21 mouse cellular contexts compared by ENCODE assay signal in genomic region chr9:111351233-111351632, GRCm38 (mm10). TPM values are rescaled to one million over a fixed set of nuclear protein-coding genes. Genes with fewer than 3 reads are reported as not detected.
A peak's percentile ranks its signal among the peaks of the same experiment; 100 is the strongest.
DNase-seq lines count a peak whose midpoint lies in the region; ATAC-seq and TF ChIP-seq lines count a peak whose summit lies in the region.
"Had no signal": no experiment of that assay in that cellular context is flagged by ENCODE, and none has a peak within 500 bp of the region (broad histone marks: within the 10 kb centered on the region; RNA-seq: fewer than 3 reads in every experiment).

No protein-coding gene starts in this region.

- peak overlapping the region; percentile 63 for H3K27ac ChIP-seq in hindbrain, embryonic 13.5 days
- no peak overlapping the region for H3K27ac ChIP-seq in hindbrain, postnatal 0 days
- H3K27ac ChIP-seq in forebrain, postnatal 0 days (ENCODE audit: low read depth, low read length): peak overlapping the region; percentile 66
- H3K27ac ChIP-seq in midbrain, embryonic 16.5 days (ENCODE audit: low read length): peak overlapping the region; percentile 89
- H3K27ac ChIP-seq: embryonic facial prominence, embryonic 15.5 days; heart, embryonic 13.5 days had no signal

- no peak for DNase-seq in hindbrain, postnatal 0 days (ENCODE audit: low spot score)
- peak; percentile 65 for DNase-seq in brain, embryonic 14.5 days (ENCODE audit: low read depth)
- DNase-seq in forebrain, postnatal 0 days: no peak
- no peak for DNase-seq in lung, postnatal 25 days (ENCODE audit: low spot score)
- no peak for DNase-seq in kidney, adult 18-20 months
- DNase-seq in cerebellum, adult 9-10 months: no peak
- DNase-seq: adrenal gland, postnatal 25 days; B cell, adult 2 months; cerebellum, adult 18-20 months; cerebellum, postnatal 36 days; heart, postnatal 4 days; lung, postnatal 10 days; right cerebral cortex, adult 18-20 months; thymus, postnatal 25 days had no signal

- no peaks in the 10 kb centered on the region for H3K9me3 ChIP-seq in hindbrain, embryonic 13.5 days
- no peaks in the 10 kb centered on the region for H3K9me3 ChIP-seq in hindbrain, postnatal 0 days (ENCODE audit: low read length)
- H3K9me3 ChIP-seq in forebrain, postnatal 0 days (ENCODE audit: low read length): no peaks in the 10 kb centered on the region
- no peaks in the 10 kb centered on the region for H3K9me3 ChIP-seq in midbrain, embryonic 16.5 days (replicated peaks; ENCODE audit: control insufficient read depth, low read length, poor library complexity, severe bottlenecking)
- H3K9me3 ChIP-seq: embryonic facial prominence, embryonic 15.5 days; heart, embryonic 13.5 days had no signal

- H3K4me2 ChIP-seq in hindbrain, embryonic 13.5 days: peak overlapping the region; percentile 34
- no peak overlapping the region for H3K4me2 ChIP-seq in hindbrain, postnatal 0 days (ENCODE audit: low read depth, low read length)
- H3K4me2 ChIP-seq in forebrain, postnatal 0 days (ENCODE audit: low read depth): peak overlapping the region; percentile 34; the same call in 1 of the 2 replicates
- peak overlapping the region; percentile 55 for H3K4me2 ChIP-seq in midbrain, embryonic 16.5 days (ENCODE audit: low read length)
- H3K4me2 ChIP-seq: embryonic facial prominence, embryonic 15.5 days; heart, embryonic 13.5 days had no signal

- TF ChIP-seq CTCF in hindbrain, postnatal 0 days (IDR thresholded peaks at IDR 0.05; ENCODE audit: low read depth): no peak
- TF ChIP-seq CTCF in brain, embryonic 14.5 days (IDR thresholded peaks at IDR 0.05; ENCODE audit: borderline replicate concordance, extremely low read depth, insufficient read depth, insufficient read length): no peak
- no peak for TF ChIP-seq CTCF in forebrain, postnatal 0 days (IDR thresholded peaks at IDR 0.05; ENCODE audit: low read depth)

- no peaks in the 10 kb centered on the region for H3K27me3 ChIP-seq in hindbrain, embryonic 13.5 days
- H3K27me3 ChIP-seq in hindbrain, postnatal 0 days (ENCODE audit: insufficient read depth, low read length): no peaks in the 10 kb centered on the region
- H3K27me3 ChIP-seq in forebrain, postnatal 0 days (ENCODE audit: insufficient read depth, low read length): no peaks in the 10 kb centered on the region
- no peaks in the 10 kb centered on the region for H3K27me3 ChIP-seq in midbrain, embryonic 16.5 days (ENCODE audit: control insufficient read depth, insufficient read depth, low read depth, low read length)
- H3K27me3 ChIP-seq: embryonic facial prominence, embryonic 15.5 days; heart, embryonic 13.5 days had no signal

- no peak overlapping the region for H3K9ac ChIP-seq in hindbrain, embryonic 13.5 days
- H3K9ac ChIP-seq in hindbrain, postnatal 0 days (replicated peaks; ENCODE audit: low read length): no peak overlapping the region
- no peak overlapping the region for H3K9ac ChIP-seq in forebrain, postnatal 0 days
- H3K9ac ChIP-seq in midbrain, embryonic 16.5 days (ENCODE audit: low read depth, low read length): no peak overlapping the region
- H3K9ac ChIP-seq: embryonic facial prominence, embryonic 15.5 days; heart, embryonic 13.5 days had no signal

- no peak for TF ChIP-seq POLR2A in brain, embryonic 14.5 days (IDR thresholded peaks at IDR 0.05; ENCODE audit: borderline replicate concordance, extremely low read depth, insufficient read depth, insufficient read length, poor library complexity, severe bottlenecking)

- 61% methylated on average over 7 of the region's 7 CpGs for WGBS in hindbrain, embryonic 13.5 days
- WGBS in hindbrain, postnatal 0 days: 49% methylated on average over 7 of the region's 7 CpGs
- WGBS in forebrain, postnatal 0 days: 62% methylated on average over 7 of the region's 7 CpGs
- WGBS in midbrain, embryonic 16.5 days: 33% methylated on average over 7 of the region's 7 CpGs

- no peak overlapping the region for H3K4me3 ChIP-seq in hindbrain, embryonic 13.5 days
- no peak overlapping the region for H3K4me3 ChIP-seq in hindbrain, postnatal 0 days (ENCODE audit: low read length)
- H3K4me3 ChIP-seq in forebrain, postnatal 0 days (ENCODE audit: low read depth, low read length): no peak overlapping the region
- H3K4me3 ChIP-seq in midbrain, embryonic 16.5 days (ENCODE audit: low read depth, low read length): no peak overlapping the region
- H3K4me3 ChIP-seq: embryonic facial prominence, embryonic 15.5 days; heart, embryonic 13.5 days had no signal

- no peaks in the 10 kb centered on the region for H3K36me3 ChIP-seq in hindbrain, embryonic 13.5 days
- H3K36me3 ChIP-seq in hindbrain, postnatal 0 days (ENCODE audit: insufficient read depth, low read length): no peaks in the 10 kb centered on the region
- no peaks in the 10 kb centered on the region for H3K36me3 ChIP-seq in forebrain, postnatal 0 days (ENCODE audit: insufficient read depth)
- H3K36me3 ChIP-seq in midbrain, embryonic 16.5 days (ENCODE audit: control insufficient read depth, insufficient read depth, low read length): no peaks in the 10 kb centered on the region
- H3K36me3 ChIP-seq: embryonic facial prominence, embryonic 15.5 days; heart, embryonic 13.5 days had no signal

- peaks cover 12% of the 10 kb centered on the region for H3K4me1 ChIP-seq in hindbrain, embryonic 13.5 days (replicated peaks)
- H3K4me1 ChIP-seq in hindbrain, postnatal 0 days (ENCODE audit: insufficient read depth, low read length): no peaks in the 10 kb centered on the region
- H3K4me1 ChIP-seq in forebrain, postnatal 0 days (ENCODE audit: insufficient read depth): no peaks in the 10 kb centered on the region
- H3K4me1 ChIP-seq in midbrain, embryonic 16.5 days (ENCODE audit: control insufficient read depth, insufficient read depth, low read length): peaks cover 23% of the 10 kb centered on the region
- H3K4me1 ChIP-seq: embryonic facial prominence, embryonic 15.5 days had no signal

- ATAC-seq in hindbrain, embryonic 13.5 days (ENCODE audit: low FRiP score): peak; percentile 52; the same call in 1 of the 2 replicates
- no peak for ATAC-seq in hindbrain, postnatal 0 days
- peak; percentile 82 for ATAC-seq in forebrain, postnatal 0 days
- peak; percentile 87 for ATAC-seq in midbrain, embryonic 16.5 days
- ATAC-seq: intestine, embryonic 16.5 days had no signal

RNA-seq across cellular contexts. Expression of gene Trank1, which starts 39.7 kb away (rescaled TPM):
- 4.3 TPM in 2 replicates for polyA plus RNA-seq in hindbrain, embryonic 13.5 days (2015; fragmentation: Nextera tagmentation; extraction: Ambion mirVana)
- 42.8 and 49.0 TPM in 2 replicates for total RNA-seq in hindbrain, postnatal 0 days (2014; rRNA removed)
- 12.6 and 13.1 TPM in 2 replicates for polyA plus RNA-seq in hindbrain, postnatal 0 days (2015; fragmentation: Nextera tagmentation; extraction: Ambion mirVana)
- 59.5 and 68.2 TPM in 2 replicates for polyA plus RNA-seq in brain, embryonic 14.5 days (2012; rRNA removed)
- total RNA-seq in forebrain, postnatal 0 days (2014; rRNA removed): 61.7 and 92.5 TPM in 2 replicates
- polyA plus RNA-seq in forebrain, postnatal 0 days (2015; fragmentation: Nextera tagmentation; extraction: Ambion mirVana): 7.5 and 10.9 TPM in 2 replicates
- 17.7 and 20.7 TPM in 2 replicates for polyA plus RNA-seq in midbrain, embryonic 16.5 days (2015; fragmentation: Nextera tagmentation; extraction: Ambion mirVana)
- total RNA-seq: granulocyte monocyte progenitor cell, adult 5-6 weeks; megakaryocyte-erythroid progenitor cell, adult 5-6 weeks had no signal
